Mouse (Mus musculus): ENCODE data around the gene Nat8f6.
A peak's percentile ranks its signal among the peaks of the same experiment; 100 is the strongest.
"Not testable (repeated sequence)": the region's sequence is repeated elsewhere in the genome, so short reads cannot be mapped to it uniquely, and the experiment has no call there.

Nat8f6 gene

GRCm38 (mm10) chr6:85836098-85836497, 15.3 kb upstream of the Nat8f6 start:
- DNase-seq (ENCODE audit: low read depth) = not testable (repeated sequence)

DNA sequence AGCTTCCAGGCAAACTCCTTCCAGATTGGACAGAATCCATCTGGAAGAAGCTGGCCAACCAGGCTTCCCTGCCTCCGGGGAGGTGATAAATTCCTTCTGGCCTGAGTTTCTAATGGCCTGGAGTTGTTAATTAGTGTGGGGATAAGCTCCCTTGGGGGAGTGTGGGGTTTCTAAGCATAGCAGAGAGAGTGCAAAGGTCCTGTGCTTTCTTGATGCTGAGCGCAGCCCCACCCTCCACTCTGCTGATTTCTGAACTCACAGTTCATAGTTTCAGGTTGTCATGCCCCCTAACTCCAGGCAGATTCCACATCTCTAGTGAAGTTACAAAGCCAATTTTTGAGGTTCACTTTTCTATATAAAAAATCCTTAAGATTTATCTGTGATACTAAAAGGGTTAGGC, 14.3 kb upstream of the Nat8f6 start:
- DNase-seq (ENCODE audit: low read depth) = not testable (repeated sequence)

DNA sequence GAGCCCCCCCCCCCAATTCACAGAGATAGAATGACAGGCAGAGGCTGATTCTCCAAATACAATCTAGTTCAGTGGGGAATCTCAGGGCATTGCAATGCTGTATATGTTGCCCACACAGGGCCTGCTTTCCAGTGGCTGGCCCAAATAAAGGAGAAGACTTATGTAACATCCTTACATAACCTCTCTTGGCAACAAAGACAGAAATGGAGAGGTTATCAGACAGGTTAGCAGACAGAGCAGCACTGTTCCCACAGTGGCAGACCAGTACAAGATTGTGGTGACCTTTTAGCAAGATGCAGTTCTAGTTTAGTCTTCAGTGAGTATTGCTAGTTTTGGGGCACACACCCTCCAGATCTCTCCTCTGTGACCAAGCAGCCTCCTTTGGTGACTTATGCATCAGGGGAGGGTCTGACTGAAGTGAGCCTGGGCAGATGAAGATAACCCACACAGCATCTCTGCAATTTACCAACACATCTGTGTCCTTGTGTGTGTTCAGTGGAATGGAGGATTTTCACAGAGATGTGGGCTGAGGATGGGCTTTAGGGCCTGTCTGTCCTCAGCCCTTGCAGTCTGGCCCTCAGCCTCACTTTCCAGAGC, 13.8 kb upstream of the Nat8f6 start:
- DNase-seq (ENCODE audit: low read depth) = not testable (repeated sequence)

GRCm38 (mm10) chr6:85831796-85832321, 11.1 kb upstream of the Nat8f6 start, which contains the start of gene Nat8:
Nat8 (minus strand) TSS chr6:85832082.
- DNase-seq (ENCODE audit: low read depth) = no peak

GRCm38 (mm10) chr6:85829462-85829861, 8.7 kb upstream of the Nat8f6 start:
- no peak for DNase-seq (ENCODE audit: low read depth)

- no peak for DNase-seq (ENCODE audit: low read depth)
Measured at GRCm38 (mm10) chr6:85825886-85826285, 5.1 kb upstream of the Nat8f6 start.

GRCm38 (mm10) chr6:85823382-85824090, 2.8 kb upstream of the Nat8f6 start:
- DNase-seq (ENCODE audit: low read depth) = no peak

DNA sequence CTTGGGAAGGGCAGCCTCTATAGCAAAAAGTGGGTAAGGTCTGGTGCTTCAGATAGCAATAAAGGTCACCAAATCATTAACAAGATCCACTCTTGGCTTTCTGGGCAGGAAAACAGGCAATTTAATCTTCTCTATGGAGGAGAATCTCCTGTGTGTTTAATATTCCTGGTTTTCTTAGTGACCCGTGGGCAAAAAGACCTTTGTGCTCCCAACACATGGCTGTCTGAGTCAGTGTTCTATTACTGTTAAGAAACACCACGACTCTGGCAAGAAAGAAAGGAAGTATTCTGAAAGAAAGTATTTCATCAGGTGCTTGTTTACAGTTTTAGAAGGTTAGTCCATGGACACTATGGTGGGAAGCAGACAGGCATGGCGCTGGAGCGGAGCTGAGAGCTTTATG, 1.5 kb upstream of the Nat8f6 start:
- DNase-seq (ENCODE audit: low read depth) = no peak

DNA sequence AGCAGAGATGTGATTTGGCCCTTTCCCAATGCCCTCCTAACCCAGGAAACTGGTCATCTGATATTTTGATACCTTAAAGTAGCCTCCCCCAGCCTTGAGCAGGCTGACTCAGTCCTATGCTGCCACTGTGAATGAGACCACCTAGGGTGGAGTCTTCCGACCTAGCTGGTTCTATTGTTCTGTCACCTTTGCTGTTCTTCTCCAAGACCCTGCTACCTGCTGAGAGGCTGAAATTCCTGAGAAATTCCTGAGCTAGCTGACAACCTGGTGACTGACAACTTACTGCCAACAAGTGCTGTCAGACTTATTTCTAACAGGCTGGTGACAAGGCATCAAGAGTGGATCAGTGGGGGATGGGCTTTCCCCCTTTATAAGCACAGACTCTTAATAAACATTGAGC, 2.4 kb downstream of the Nat8f6 start:
- DNase-seq (ENCODE audit: low read depth) = no peak

- DNase-seq (ENCODE audit: low read depth) = no peak
Measured at GRCm38 (mm10) chr6:85813339-85813738, 7.4 kb downstream of the Nat8f6 start.

DNA sequence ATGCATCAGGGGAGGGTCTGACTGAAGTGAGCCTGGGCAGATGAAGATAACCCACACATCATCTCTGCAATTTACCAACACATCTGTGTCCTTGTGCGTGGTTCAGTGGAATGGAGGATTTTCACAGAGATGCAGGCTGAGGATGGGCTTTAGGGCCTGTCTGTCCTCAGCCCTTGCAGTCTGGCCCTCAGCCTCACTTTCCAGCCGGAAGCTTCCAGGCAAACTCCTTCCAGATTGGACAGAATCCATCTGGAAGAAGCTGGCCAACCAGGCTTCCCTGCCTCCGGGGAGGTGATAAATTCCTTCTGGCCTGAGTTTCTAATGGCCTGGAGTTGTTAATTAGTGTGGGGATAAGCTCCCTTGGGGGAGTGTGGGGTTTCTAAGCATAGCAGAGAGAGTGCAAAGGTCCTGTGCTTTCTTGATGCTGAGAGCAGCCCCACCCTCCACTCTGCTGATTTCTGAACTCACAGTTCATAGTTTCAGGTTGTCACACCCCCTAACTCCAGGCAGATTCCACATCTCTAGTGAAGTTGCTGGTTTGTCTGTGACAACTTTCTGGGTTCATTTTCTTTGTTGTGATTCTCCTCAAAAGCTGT, 9.7 kb downstream of the Nat8f6 start:
- DNase-seq (ENCODE audit: low read depth) = not testable (repeated sequence)

DNA sequence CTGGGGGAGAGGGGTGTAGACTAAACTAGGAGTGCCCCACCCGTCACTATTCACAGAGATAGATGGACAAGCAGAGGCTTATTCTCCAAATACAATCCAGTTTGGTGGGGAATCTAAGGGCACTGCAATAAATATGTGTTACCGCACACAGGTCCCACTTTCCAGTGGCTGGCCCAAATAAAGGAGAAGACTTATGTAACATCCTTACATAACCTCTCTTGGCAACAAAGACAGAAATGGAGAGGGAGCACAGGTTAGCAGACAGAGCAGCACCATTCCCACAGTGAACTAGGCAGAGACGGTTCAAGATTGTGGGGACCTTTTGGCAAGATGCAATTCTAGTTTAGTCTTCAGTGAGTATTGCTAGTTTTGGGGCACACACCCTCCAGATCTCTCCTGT, 10.2 kb downstream of the Nat8f6 start:
- not testable (repeated sequence) for DNase-seq (ENCODE audit: low read depth)

DNA sequence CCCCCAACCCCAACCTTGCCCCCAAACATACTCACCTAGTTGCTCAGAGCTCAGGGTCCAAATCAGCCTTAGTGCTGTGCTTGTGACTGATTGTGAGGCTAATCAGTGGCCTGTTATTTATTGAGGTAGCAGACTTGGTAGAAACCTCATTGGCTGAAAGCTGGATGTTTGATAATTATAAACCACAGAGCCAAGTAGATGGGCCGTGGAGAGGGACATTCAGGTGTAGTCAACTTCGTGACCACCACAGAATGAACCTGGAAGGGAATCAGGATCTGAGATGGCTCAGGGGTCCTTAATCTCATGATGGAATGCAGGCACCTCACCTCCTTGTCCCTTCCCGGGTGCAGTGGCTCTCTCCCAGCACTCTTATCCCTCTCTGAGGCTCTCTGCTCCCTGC, 11.0 kb downstream of the Nat8f6 start:
- DNase-seq (ENCODE audit: low read depth) = not testable (repeated sequence)

DNA sequence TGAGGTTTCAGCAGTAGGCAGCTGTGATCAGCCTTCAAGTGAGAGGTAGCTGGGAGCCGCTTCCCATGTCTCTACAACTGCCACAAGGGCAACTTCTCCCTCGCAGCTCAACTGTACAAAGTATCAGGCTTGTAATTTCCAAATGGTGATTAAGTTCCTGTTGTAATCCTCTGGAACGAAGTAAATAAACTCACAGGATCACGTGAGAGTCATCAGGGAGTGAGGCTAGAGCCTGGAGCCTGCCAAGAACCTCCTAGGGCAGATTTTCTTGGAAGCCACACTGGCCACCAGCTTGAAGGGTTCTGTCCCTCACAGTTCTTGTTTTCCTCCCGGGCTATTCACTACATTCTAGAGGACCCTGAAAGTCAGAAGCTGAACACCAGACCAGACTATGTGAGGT, 17.6 kb downstream of the Nat8f6 start:
- DNase-seq (ENCODE audit: low read depth) = not testable (repeated sequence)

GRCm38 (mm10) chr6:85765532-85765931, 55.2 kb downstream of the Nat8f6 start, which contains the start of gene Nat8f3:
Nat8f3 (minus strand) TSS chr6:85765754.
- DNase-seq (ENCODE audit: low read depth) = peak; percentile 32

DNA sequence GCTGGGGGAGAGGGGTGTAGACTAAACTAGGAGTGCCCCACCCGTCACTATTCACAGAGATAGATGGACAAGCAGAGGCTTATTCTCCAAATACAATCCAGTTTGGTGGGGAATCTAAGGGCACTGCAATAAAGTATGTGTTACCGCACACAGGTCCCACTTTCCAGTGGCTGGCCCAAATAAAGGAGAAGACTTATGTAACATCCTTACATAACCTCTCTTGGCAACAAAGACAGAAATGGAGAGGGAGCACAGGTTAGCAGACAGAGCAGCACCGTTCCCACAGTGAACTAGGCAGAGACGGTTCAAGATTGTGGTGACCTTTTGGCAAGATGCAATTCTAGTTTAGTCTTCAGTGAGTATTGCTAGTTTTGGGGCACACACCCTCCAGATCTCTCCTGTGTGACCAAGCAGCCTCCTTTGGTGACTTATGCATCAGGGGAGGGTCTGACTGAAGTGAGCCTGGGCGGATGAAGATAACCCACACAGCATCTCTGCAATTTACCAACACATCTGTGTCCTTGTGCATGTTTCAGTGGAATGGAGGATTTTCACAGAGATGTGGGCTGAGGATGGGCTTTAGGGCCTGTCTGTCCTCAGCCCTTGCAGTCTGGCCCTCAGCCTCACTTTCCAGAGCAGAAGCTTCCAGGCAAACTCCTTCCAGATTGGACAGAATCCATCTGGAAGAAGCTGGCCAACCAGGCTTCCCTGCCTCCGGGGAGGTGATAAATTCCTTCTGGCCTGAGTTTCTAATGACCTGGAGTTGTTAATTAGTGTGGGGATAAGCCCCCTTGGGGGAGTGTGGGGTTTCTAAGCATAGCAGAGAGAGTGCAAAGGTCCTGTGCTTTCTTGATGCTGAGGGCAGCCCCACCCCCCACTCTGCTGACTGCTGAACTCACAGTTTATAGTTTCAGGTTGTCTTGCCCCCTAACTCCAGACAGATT, 57.4 kb downstream of the Nat8f6 start:
- not testable (repeated sequence) for DNase-seq (ENCODE audit: low read depth)

DNA sequence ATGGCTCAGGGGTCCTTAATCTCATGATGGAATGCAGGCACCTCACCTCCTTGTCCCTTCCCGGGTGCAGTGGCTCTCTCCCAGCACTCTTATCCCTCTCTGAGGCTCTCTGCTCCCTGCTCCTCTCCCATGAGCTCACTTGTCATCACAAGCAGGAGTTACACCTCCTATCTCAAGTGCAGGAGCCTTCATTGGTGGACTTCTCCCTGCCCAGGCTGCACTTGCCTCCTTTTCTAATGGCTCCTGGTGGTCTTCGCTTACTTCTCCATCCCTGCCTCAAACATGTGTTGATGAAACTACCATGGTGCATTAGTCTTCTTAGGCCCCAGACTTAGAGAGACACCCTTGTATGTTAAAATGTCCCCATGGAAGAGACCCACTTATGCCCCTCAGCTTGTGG, 58.1 kb downstream of the Nat8f6 start:
- DNase-seq (ENCODE audit: low read depth) = not testable (repeated sequence)
